Comparison of ENCODE assay signal across 17 mouse cellular contexts in the genomic region with DNA sequence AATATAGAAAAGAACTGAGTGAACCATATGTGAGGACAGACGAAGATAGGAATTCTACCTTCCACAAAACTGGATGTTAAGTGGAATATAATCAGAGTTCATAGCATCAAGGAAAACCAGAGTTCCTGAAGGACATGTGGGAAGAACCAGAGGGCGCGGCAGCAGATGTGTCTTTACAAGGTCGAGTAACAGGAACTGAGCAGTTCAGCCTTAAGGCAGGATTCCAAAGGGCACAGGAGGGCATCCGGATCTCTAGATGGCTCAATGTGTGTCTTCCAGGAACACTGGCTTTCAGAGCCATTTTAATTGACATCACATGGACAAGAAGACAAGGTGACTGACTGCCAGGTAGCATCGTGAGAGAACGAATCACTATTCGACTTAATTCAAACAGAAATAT.
DNase-seq lines count a peak whose midpoint lies in the region; ATAC-seq and TF ChIP-seq lines count a peak whose summit lies in the region.
"Had no signal": no experiment of that assay in that cellular context is flagged by ENCODE, and none has a peak within 500 bp of the region (broad histone marks: within the 10 kb centered on the region; RNA-seq: fewer than 3 reads in every experiment).

No protein-coding gene starts in this region.

- H3K27ac ChIP-seq in forebrain, embryonic 11.5 days (ENCODE audit: low read depth, low read length), result 0 out of 2 replicates have a peak overlapping the region, but pooled peaks have one; percentile 18
- no peak overlapping the region for H3K27ac ChIP-seq in forebrain, embryonic 16.5 days (ENCODE audit: low read length)
- no peak overlapping the region for H3K27ac ChIP-seq in kidney, adult 2 months (ENCODE audit: insufficient read depth, low read depth, low read length)
- H3K27ac ChIP-seq in kidney, embryonic 16.5 days (ENCODE audit: low read length), result no peak overlapping the region
- H3K27ac ChIP-seq: heart, embryonic 13.5 days; limb, embryonic 15.5 days; stomach, embryonic 15.5 days had no signal

- no peak for TF ChIP-seq POLR2A in kidney, adult 2 months (IDR thresholded peaks at IDR 0.05; ENCODE audit: low read depth, low read length)

- no peaks in the 10 kb centered on the region for H3K36me3 ChIP-seq in forebrain, embryonic 11.5 days (ENCODE audit: control insufficient read depth, insufficient read depth, low read length)
- H3K36me3 ChIP-seq in forebrain, embryonic 16.5 days (ENCODE audit: control insufficient read depth, insufficient read depth), result no peaks in the 10 kb centered on the region; the same call in 1 of the 2 replicates
- peaks cover 3% of the 10 kb centered on the region for H3K36me3 ChIP-seq in kidney, adult 2 months (ENCODE audit: control insufficient read depth, insufficient read depth, low read length)
- H3K36me3 ChIP-seq in kidney, embryonic 16.5 days (ENCODE audit: insufficient read depth, low read length), result peaks cover 16% of the 10 kb centered on the region
- H3K36me3 ChIP-seq: midbrain, embryonic 15.5 days had no signal

- no peak overlapping the region for H3K4me2 ChIP-seq in forebrain, embryonic 11.5 days (ENCODE audit: low read depth, low read length, severe bottlenecking)
- H3K4me2 ChIP-seq in forebrain, embryonic 16.5 days (ENCODE audit: low read length), result no peak overlapping the region
- no peak overlapping the region for H3K4me2 ChIP-seq in kidney, embryonic 16.5 days (replicated peaks; ENCODE audit: low read depth, low read length)
- H3K4me2 ChIP-seq: heart, embryonic 13.5 days; limb, embryonic 15.5 days; midbrain, embryonic 15.5 days; stomach, embryonic 15.5 days had no signal

- H3K4me3 ChIP-seq in forebrain, embryonic 11.5 days (ENCODE audit: low read depth, low read length), result no peak overlapping the region
- no peak overlapping the region for H3K4me3 ChIP-seq in forebrain, embryonic 16.5 days (replicated peaks; ENCODE audit: low read length)
- no peak overlapping the region for H3K4me3 ChIP-seq in kidney, adult 2 months (ENCODE audit: insufficient read depth, low read depth, low read length)
- H3K4me3 ChIP-seq in kidney, embryonic 16.5 days (ENCODE audit: low read length), result no peak overlapping the region
- H3K4me3 ChIP-seq: heart, embryonic 13.5 days; limb, embryonic 15.5 days; megakaryocyte, embryonic 14.5 days; midbrain, embryonic 15.5 days; stomach, embryonic 15.5 days had no signal

- H3K27me3 ChIP-seq in forebrain, embryonic 11.5 days (ENCODE audit: control insufficient read depth, insufficient read depth, low read length), result no peaks in the 10 kb centered on the region
- no peaks in the 10 kb centered on the region for H3K27me3 ChIP-seq in forebrain, embryonic 16.5 days (replicated peaks; ENCODE audit: control insufficient read depth, insufficient read depth, low read length)
- H3K27me3 ChIP-seq in kidney, adult 2 months (replicated peaks; ENCODE audit: control insufficient read depth, insufficient read depth, low read length), result no peaks in the 10 kb centered on the region
- H3K27me3 ChIP-seq in kidney, embryonic 16.5 days (ENCODE audit: insufficient read depth, low read length), result no peaks in the 10 kb centered on the region
- H3K27me3 ChIP-seq: heart, embryonic 13.5 days; limb, embryonic 15.5 days; megakaryocyte, embryonic 14.5 days; midbrain, embryonic 15.5 days; stomach, embryonic 15.5 days had no signal

- TF ChIP-seq CTCF in kidney, adult 2 months (conservative IDR thresholded peaks at IDR 0.05; ENCODE audit: insufficient read depth, insufficient read length, low read depth, low read length), result no peak

- DNase-seq in forebrain, embryonic 11.5 days (ENCODE audit: low spot score), result no peak
- peak; percentile 60 for DNase-seq in kidney, adult 2 months
- DNase-seq in ZHBTc4 (ENCODE audit: low read depth, low spot score), result peak; percentile 62
- DNase-seq in kidney, postnatal 36 days, result peak; percentile 50 to 63
- DNase-seq in ovary, adult 18-20 months (ENCODE audit: low spot score), result no peak
- DNase-seq: cerebellum, postnatal 10 days; heart, postnatal 4 days; lung, postnatal 10 days; spleen, adult 18-20 months; thymus, adult 2 months had no signal

- peaks cover 20% of the 10 kb centered on the region for H3K4me1 ChIP-seq in forebrain, embryonic 11.5 days (replicated peaks; ENCODE audit: control insufficient read depth, insufficient read depth, low read length)
- peaks cover 18% of the 10 kb centered on the region for H3K4me1 ChIP-seq in forebrain, embryonic 16.5 days (replicated peaks; ENCODE audit: control insufficient read depth, insufficient read depth, low read length)
- H3K4me1 ChIP-seq in kidney, adult 2 months (ENCODE audit: control insufficient read depth, insufficient read depth, low read length), result peaks cover 21% of the 10 kb centered on the region; the same call in 1 of the 2 replicates
- H3K4me1 ChIP-seq in kidney, embryonic 16.5 days (ENCODE audit: insufficient read depth, low read length), result peaks cover 52% of the 10 kb centered on the region
- H3K4me1 ChIP-seq: megakaryocyte, embryonic 14.5 days; stomach, embryonic 15.5 days had no signal

- no peak overlapping the region for H3K9ac ChIP-seq in forebrain, embryonic 11.5 days (ENCODE audit: low read length)
- H3K9ac ChIP-seq in forebrain, embryonic 16.5 days (replicated peaks; ENCODE audit: low read depth, low read length), result no peak overlapping the region
- H3K9ac ChIP-seq in kidney, embryonic 16.5 days (replicated peaks; ENCODE audit: low read length), result no peak overlapping the region
- H3K9ac ChIP-seq: heart, embryonic 13.5 days; limb, embryonic 15.5 days; midbrain, embryonic 15.5 days; stomach, embryonic 15.5 days had no signal

- H3K9me3 ChIP-seq in forebrain, embryonic 11.5 days (ENCODE audit: control insufficient read depth, low read length), result no peaks in the 10 kb centered on the region
- H3K9me3 ChIP-seq in forebrain, embryonic 16.5 days (ENCODE audit: control insufficient read depth, low read length), result no peaks in the 10 kb centered on the region
- no peaks in the 10 kb centered on the region for H3K9me3 ChIP-seq in kidney, embryonic 16.5 days (ENCODE audit: low read length)
- H3K9me3 ChIP-seq: heart, embryonic 13.5 days; limb, embryonic 15.5 days; midbrain, embryonic 15.5 days; stomach, embryonic 15.5 days had no signal

- ATAC-seq in forebrain, embryonic 11.5 days (replicated peaks; ENCODE audit: low FRiP score), result no peak
- no peak for ATAC-seq in forebrain, embryonic 16.5 days
- no peak for ATAC-seq in kidney, embryonic 16.5 days (ENCODE audit: low FRiP score, low TSS enrichment)
- ATAC-seq: midbrain, embryonic 15.5 days had no signal

- WGBS in forebrain, embryonic 11.5 days, result 89% methylated on average over 8 of the region's 8 CpGs
- WGBS in forebrain, embryonic 16.5 days, result 87% methylated on average over 8 of the region's 8 CpGs
- WGBS in kidney, adult 2 months, result 56% methylated on average over 8 of the region's 8 CpGs
- 75% methylated on average over 8 of the region's 8 CpGs for WGBS in kidney, embryonic 16.5 days

Comparison
In these comparisons a context has a peak if more than half of its experiments do, and no peak if none do; other contexts are left out.
1. DNase-seq: peak in kidney, adult 2 months (single experiment), ZHBTc4 (single experiment) and kidney, postnatal 36 days (2 of 2); none in forebrain, embryonic 11.5 days (single experiment) and ovary, adult 18-20 months (single experiment).